Mouse (Mus musculus): Measurements from ENCODE around the gene Spag8.

Spag8 gene

DNA sequence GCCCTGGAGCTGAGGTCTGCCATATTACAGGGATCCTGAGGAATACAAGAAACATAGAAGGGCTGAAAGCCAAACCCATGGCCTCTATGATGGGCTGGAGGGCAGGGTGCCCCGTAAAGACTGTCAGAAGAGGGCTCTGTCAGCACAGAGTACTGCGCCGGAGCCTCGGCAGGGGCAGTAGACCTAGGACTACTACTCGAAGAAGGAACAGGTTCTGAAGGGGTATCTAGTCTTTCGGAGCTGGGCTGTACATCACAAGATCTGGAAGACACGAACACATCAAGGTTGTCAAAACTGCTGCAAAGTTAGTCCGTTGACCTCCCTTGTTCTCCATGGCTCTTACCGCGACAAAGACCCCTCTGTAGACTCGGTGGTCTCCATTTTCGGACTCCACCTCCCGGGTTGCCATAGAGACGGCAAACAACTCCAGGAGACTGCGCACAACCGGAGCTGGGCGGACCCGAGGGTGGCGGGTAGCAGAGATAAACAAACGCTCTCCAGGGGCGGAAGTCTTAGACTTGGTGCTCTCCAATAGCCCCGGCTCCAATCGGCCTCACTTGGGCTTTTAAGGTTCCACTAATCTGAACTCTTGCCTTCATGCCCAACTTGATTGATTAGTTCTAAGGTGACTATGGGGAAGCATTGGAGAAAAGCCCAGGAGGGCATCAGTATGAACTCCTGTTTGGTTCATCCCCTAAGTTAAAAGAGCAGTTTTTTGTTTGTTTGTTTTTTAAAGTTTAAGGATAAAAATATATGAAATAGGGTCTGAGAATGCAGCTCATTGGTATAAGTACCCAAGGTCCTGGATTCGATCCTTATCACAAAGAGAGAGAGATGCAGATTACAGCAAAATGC lies at the start of gene Spag8:
TSS of gene Spag8 (minus strand) at position 434 of the 855 bp plus-strand sequence.
- peak; percentile 61 for DNase-seq

DNA sequence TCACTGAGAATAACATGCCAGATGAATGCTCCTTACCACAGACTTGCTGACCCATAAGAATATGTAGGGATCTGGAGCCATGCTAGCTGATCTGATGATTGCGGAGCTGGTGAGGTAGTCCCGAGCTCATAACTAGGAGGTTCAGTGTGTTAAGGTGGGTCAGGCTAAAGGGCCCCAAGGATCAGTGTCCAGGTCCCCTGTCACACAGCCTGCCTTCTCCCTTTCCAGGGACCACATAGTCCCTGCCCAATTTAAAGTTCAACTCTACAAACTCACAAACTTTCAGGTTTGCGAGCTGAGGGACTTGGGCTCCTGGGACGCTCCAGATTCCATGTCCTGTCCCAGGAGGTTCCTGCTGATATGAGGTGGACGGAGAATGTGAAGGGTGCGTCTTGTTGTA lies 47.3 kb upstream of the Spag8 start, which contains the start of gene Olfr70:
TSS of gene Olfr70 (minus strand) at position 101 of the 400 bp plus-strand sequence.
- no peak for DNase-seq

DNA sequence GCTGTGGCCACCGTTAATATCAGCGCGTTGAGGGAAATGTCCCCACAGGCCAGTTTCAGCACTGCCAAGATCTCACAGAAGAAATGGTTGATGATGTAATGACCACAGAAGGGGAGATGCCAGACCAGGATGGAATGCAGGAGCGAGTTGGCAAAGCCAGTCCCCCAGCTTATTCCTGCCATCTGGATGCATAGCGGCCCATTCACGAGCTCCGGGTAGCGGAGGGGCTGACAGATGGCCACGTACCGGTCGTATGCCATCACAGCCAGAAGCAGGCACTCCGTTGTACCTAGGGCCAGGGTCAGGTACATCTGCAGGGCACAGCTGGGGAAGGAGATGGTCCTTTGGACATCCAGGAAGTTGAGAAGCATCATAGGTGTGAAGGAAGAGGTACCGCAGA lies 43.2 kb upstream of the Spag8 start:
- no peak for DNase-seq

DNA sequence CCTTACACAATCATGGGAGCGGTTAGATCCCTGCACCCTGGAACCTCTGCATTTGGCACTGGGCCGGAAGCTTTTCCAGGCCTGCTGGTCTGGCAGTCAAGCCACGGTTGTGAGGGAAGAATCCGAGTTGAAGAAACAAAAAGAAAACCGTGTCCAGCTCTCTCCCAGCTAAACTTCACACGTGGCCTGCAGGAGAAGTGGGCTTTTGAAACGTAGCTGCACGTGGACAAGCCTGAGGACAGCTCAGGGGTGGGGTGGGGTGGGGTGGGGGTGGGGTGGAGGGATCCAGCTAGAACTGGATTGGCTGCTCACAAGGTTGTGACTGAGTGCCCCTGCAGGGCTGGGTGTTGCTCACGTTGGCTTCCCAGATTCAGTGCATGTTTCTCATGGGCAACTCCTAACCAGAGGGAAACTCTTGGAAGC lies 41.9 kb upstream of the Spag8 start:
- DNase-seq: peak; percentile 62

DNA sequence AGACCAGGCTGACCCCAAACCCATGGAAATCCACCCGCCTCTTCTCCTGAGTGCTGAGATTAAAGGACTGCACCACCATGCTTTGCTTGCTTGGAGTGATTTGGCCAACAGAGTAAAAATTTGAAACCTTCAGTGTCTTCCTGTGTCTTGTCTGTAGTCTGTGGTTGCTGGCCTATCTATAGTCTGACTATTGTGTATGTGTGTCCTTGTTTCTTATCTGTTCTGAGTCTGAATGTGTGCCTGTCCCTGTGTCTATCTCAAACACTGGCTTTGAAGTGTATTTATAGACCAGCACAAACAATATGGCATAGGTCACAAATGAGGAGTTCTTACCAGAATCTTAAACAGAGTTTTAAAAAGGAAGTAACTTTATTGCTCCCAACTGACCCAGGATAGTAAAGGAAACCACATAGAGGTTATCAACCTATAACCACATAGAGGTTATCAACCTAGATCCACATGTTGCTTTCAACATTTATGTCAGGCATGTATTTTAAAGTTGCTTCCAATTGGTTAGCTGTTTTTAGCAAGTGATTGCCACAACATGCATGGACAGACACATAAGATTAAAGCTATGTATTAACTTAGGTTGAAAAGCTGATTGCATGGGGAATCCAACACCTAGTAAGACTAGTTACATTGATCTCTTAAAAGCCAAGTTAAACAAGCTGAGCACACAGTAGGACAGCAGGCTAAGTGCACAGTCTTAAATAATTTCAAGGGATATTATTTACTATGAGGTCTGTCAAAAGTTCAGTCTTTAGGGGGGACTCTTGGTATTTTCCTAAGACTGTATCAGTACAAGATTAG lies 41.2 kb upstream of the Spag8 start:
- no peak for DNase-seq

DNA sequence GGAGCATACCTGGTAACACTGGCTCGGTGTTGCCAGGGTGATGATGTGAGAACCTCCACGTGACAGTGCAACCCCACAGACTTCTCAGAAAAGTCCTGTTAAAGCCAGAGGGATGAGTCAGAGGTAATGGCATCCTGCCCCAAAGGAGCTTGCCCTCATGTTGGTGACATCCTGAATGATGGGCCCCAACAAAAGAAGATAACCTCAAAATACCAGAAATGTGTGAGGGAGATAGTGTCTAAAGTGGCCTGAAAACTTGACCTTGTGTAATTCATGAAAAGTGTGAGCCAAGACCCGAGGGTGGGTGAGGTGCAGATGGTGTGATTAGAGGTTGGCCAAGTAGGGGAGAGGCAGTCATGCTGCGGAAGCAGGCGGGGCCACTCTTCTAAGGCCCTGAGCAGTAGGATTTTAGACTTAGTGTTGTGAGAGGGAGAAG lies 40.4 kb upstream of the Spag8 start:
- DNase-seq: no peak

DNA sequence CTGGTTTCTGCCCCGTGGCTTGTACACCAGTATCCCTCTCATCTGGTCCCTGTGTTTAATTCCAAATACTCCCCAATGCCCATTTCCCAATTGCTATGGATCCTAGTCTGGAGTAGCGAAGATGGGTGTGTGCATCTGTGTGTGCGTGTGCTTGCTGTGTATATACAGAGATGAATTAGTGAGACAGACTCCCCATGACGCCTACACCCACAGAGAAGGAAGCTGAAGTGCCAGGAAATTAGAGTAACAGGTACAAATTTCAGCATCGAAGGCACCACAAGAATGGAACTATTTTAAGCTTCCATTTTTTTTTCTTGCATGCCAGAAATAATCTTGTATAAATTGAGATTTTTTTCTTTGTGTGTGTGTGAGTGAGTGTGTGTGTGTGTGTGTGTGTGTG lies 37.6 kb upstream of the Spag8 start:
- DNase-seq: no peak

DNA sequence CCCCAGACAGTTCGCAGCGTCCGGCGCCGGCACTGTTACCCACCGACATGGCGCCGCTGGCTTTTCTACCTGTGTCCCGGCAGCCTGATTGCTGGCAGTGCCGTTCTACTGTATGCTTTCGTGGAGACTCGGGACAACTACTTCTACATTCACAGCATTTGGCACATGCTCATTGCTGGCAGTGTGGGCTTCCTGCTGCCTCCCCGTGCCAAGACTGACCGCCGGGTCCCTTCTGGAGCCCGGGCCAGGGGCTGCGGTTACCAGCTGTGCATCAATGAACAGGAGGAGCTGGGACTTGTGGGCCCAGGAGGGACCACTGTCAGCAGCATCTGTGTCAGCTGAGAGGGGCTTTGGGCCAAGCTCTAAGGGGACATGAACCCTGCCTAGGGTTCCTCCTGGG lies 36.6 kb upstream of the Spag8 start:
- no peak for DNase-seq

DNA sequence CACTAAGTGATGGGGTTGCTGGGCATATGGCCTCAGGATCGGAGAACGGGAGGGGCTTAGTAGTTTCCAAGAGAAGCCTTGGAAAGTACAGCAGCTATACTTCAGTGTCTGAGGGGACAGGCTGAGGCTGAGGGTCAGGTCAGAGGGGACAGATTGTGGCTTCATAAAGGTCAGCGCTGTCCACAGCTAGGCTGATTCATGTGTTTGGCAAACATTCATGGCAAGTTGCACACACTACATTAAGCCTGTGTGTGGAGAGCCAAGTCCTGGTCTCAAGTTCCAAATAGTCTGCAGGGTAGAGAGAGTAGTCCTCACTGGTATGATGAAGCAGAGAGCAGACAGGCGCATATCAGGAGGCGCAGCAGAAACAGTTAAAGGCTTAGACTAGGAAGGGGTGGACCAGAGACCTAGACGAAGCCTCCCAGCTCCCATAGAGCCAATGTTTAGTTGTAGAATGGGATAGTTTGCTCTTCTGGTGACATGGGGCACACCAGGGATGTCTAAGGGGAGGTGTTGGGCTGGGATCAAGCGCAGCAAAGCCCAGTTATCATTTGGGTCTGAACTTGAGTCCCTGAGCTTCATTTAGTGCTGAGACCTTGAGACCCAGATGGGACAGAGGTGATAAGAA lies 26.1 kb upstream of the Spag8 start:
- peak; percentile 78 for DNase-seq

DNA sequence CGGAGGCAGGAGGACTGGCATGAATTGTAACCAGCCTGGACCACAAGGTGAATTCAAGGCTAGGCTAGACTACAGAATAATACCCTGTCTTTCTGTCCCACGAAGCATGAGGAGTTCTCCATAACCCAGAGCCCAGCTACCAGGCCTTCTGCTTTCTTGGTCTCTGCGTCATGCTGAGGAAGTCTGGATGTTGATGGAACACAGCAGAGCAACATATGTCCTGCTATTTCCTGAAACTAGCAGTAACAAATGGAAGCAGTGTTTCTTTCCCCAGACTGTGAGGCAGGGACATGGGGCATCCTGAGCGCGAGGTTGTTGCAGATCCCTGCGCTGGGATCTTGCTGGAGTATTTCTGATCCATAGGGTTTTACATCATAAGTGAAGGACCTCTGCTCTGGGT lies 25.1 kb upstream of the Spag8 start:
- no peak for DNase-seq

DNA sequence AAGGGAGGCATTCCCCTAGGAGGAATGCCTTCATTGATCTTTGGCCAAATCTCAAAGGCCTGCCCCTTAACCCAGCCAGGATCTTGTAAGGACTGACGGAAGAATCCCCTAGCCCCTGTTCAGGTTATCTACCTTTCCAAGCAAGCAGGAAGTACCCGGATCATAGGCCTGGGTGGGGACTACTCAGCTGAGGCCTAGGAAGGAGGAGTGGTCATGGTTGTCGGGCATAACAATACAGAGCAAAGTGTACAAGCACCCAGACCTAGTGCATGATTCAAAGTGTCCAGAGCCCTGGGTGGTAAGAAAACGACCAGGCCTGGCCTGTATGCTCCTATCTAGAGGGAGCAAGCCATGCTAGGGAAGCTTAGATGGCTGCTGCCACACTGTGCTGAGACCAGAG lies 22.2 kb upstream of the Spag8 start:
- no peak for DNase-seq

DNA sequence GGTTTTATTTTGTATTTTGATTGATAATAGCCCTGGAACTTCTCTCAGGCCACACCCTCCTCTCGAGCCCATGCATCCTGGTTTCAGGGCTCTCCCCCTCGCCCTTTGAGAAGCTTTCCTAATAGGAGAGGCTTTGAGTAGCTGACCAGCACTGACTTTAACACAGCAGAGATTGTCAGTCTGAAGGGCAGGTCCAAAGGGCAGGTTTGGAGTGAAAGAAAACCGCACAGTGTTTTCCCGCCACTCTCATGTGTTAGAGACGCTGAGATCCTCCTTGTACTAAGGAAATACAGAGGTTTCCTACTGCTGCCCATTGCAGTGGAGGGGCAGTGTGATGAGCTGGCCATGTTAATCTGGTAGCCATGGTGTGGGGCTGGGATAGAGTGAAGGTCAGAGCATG lies 21.6 kb upstream of the Spag8 start:
- DNase-seq: no peak

DNA sequence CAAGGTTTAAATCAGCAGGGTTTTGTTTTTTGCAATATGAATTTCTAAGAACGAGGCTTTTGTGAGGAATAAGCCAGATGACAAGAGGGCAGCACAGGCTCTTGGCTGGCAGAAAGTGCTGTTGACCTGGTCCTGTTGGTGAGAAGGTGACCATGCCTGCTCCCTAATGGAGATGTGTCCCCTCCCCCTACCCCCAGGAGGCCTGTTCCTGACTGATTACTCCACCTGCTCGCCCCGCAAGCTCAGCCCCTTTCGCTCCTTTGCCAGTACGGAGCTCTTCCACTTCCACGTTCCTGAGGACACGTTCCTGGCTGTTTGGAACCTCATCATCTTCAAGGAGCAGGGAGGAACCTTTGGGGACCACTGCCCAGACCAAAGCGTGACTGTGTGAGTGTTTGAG lies 20.3 kb upstream of the Spag8 start:
- no peak for DNase-seq

DNA sequence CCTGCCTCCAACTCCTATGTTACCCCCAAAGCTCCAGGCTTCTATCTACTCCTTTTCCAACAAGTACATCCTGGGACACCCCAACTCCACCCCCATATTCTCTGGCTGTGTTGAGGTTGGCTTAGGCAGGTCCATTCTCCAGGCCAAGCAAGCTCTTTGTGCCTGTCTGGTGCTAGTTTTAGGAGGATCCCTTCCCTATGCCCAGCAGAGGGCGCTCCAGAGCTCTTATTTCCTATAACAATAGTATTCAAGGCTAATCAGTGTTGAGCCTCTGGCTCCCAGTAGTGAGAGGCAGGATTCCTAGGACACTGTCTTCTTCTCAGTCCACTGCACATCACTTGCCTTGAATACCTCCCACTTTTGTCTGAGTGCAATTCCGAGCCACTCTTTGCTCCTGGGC lies 18.7 kb upstream of the Spag8 start:
- DNase-seq: peak; percentile 96

DNA sequence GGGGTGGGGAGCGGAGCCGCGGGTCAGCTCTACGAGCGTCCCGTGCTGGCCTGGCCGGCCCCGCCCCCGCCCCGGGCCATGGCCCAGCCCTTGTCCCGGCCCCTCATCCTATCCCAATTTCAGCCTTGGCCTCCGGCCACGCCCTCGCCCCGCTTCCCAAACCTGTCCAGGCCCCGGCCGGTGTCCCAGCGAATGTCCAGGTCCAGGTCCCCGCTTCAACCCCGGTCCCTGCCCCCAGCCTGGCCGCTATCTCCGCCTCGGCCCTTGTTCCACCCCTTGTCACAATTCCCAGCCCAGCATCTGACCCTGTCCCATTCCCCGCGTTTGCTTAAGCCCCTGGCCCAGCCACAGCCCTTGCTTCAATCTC lies 16.0 kb upstream of the Spag8 start:
- DNase-seq: peak; percentile 85

DNA sequence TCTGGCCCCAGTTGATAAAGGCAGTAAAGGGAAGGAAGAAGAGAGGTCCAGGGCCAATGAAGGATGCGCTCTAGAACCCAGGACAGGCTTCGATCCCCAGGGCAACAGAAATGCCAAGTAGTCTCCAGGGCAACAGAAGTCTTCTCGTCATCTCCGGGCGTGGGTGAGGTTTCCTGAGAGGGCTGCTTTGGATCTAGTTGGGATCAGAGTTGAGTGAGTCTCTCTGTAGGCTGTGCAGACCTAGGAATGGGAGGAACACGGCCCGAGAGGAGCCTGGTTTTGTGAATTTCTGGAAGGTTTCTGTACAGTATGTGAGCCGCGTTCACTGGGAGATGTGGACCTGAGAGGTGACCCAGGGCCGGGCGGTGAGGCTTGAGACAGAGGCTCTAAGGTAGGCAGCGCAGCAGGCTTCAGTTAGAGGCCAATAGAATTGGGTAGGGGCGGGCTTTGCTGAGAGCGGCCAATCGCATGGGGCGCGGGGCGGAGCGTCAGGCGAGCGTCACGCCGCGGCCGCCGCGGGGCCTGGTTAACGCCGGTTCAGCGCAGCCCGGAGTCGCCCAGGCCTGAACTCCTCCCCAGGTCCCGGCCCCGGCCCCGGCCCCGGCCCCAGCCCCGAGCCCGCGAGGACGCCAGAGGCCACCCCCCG lies 15.5 kb upstream of the Spag8 start, which contains the start of the genes Tmem8b and Fam221b:
TSS of gene Tmem8b (plus strand) at position 190 of the 646 bp plus-strand sequence.
TSS of gene Fam221b (minus strand) at position 364 of the 646 bp plus-strand sequence.
- DNase-seq: peak; percentile 94

DNA sequence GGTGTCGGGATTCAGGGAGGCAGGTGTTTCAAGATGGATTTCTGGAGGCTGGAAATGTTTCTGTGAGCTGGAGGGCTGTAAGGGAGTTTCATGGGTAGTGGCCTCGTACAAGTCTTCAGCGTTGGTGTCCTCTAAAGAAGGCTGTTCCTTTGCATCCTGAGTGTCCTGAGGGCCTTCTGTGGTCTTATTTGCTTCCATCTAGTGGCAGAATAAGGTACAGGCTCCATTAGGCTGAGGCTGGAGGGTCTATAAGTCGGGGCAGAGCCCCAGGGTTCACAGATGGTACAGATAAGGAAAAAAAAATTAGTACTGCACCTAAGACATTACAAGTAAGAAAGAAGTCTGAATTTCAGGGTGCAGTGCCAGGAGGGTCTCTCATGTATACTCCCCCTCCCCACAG lies 13.0 kb upstream of the Spag8 start:
- DNase-seq: no peak

DNA sequence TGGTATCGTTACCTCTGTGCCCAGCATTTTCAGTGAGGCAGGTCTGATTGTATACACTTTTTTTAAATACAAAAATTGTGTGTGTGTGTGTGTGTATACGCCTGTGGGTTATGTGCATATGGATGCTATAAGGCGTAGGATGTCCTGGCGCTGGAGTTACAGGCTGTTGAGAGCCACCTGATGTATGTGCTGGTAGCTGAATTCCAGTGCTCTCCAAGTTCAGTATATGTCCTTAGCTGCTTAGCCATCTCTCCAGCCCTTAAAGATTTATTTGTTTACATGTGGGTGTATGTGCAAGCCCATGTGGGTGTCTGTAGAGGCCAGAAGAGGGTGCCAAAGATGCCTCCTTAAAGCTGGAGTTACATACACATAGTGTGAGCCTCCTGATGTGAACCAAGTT lies 3.8 kb upstream of the Spag8 start:
- DNase-seq: no peak

DNA sequence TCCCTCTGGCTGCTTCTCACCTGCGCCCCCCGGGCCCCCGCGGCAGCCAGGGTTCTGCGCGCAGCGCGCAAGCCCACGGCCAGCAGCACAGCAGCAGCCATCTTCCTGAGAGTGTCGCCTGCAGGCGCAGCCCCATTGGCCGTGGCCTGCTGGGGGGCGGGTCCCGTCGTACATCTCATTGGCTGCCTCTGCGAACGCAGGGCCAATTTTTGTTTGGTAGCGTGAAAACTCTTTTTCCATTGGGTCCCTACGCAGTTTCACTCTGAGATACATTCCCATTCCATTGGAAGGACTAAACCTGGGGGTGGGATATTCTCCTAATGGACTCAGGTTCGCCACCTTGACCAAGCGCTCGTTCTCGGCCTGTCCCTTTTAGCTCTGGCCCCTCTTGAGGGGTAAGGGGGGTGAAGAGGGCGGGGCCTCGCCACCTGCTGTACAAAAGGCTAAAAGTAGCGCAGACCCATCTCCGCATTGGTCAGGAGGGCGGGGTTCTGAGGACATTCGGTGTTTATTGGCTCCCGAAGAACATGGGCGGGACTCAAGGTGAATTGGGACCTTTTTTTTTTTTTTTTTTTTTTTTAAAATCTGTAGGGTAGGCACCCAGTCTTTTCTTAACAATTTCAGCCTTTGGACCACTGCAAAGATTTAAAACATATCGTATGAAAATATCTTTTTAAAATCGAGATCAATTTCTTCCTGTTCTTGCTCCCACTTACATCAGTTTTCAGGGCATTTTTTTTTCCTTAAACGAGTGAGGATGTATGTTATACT lies 3.1 kb upstream of the Spag8 start, which contains the start of gene Hint2:
TSS of gene Hint2 (minus strand) at position 128 of the 771 bp plus-strand sequence.
- peak; percentile 95 for DNase-seq

DNA sequence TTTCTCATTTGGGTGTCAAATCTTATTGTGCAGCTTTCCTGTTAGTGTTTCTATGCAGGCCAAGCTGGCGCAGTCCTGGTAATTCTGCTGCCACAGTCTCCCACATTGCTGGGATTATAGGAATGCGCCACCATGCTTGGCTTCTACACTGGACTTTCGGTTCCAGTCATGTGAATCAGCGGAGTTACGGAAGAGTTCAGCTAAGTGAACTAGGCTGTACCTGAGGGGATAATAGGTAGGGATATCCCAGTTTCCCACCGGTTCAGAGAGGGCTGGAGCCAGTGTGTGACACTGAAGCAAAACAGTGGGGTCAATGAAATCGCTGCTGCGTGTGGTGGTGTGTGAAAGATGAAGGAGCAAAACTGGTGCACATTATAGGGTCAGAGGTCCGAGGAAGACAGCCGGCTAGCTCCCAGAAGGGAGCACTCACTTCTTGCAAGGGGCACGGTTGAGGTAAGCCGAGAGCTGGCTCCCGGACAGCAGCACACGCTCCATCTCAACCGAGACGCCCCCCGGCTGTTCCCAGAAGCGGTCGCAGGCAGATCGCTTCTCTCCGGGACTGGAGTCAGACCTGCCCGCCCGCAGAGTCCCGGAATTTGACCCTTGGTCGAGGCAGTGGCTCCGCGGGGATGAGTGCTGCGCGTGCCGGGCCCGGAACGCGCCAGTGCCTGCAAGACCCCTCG lies 2.4 kb upstream of the Spag8 start:
- peak; percentile 43 for DNase-seq

DNA sequence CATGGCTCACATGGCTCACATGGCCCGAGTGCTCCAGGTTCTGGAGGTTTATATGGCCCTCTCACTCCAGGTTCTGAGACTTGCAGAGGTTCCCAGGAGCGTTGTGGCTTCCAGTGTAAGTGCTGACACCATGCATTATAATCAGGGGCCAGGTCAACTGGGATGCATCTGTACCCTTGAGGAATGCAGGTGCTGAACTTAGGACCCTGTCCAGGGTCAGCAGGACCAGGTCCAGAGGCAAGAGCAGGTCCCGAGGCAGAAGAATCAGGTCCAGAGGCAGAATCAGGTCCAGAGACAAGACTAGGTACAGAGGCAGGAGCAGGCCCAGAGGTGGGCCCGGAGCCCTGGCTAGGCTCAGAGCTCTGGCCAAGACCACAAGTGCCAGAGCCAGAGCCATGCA lies 668 bp downstream of the Spag8 start:
- DNase-seq: no peak

Data from kidney, postnatal 10 days (tissue).